Mouse (Mus musculus) CH12F3 (cell line): Measurements from ENCODE around the gene Usp32.
"Not testable (repeated sequence)": the region's sequence is repeated elsewhere in the genome, so short reads cannot be mapped to it uniquely, and the experiment has no call there.

ENCODE experiments used
- in situ Hi-C: fragments of 300-500 bp; cut with MboI; formaldehyde crosslinking; loops from 2 replicates; pipeline ENCODE4 v1.14.3; 2020; ENCODE audit warnings: low sequenced_read_pairs

Usp32 gene

GRCm38 (mm10) chr11:85139581-85140540 is at the start of gene Usp32:
Usp32 (minus strand) TSS chr11:85140161.
- in situ Hi-C loops = no loop called here

- in situ Hi-C loops = no loop called here
Observed at GRCm38 (mm10) chr11:85189110-85189509, 49.1 kb upstream of the Usp32 start.

- in situ Hi-C loops = no loop called here
Observed at GRCm38 (mm10) chr11:85184839-85185238, 44.9 kb upstream of the Usp32 start.

- in situ Hi-C loops = no loop called here
Observed at GRCm38 (mm10) chr11:85184082-85184481, 44.1 kb upstream of the Usp32 start.

GRCm38 (mm10) chr11:85183284-85183779 is 43.4 kb upstream of the Usp32 start:
- in situ Hi-C loops = no loop called here

GRCm38 (mm10) chr11:85182617-85183283 is 42.8 kb upstream of the Usp32 start:
- in situ Hi-C loops = no loop called here

- in situ Hi-C loops = no loop called here
Observed at GRCm38 (mm10) chr11:85178413-85178812, 38.5 kb upstream of the Usp32 start.

- in situ Hi-C loops = no loop called here
Observed at GRCm38 (mm10) chr11:85177761-85178160, 37.8 kb upstream of the Usp32 start.

GRCm38 (mm10) chr11:85175941-85176340 is 36.0 kb upstream of the Usp32 start:
- in situ Hi-C loops = no loop called here

GRCm38 (mm10) chr11:85170833-85171232 is 30.9 kb upstream of the Usp32 start:
- in situ Hi-C loops = no loop called here

- in situ Hi-C loops = no loop called here
Observed at GRCm38 (mm10) chr11:85170058-85170740, 30.2 kb upstream of the Usp32 start, which contains the start of gene 1700125H20Rik. 1700125H20Rik (plus strand) TSS chr11:85170404.

GRCm38 (mm10) chr11:85167503-85167902 is 27.5 kb upstream of the Usp32 start:
- in situ Hi-C loops = no loop called here

- in situ Hi-C loops = no loop called here
Observed at GRCm38 (mm10) chr11:85164371-85164770, 24.4 kb upstream of the Usp32 start.

GRCm38 (mm10) chr11:85163014-85163413 is 23.1 kb upstream of the Usp32 start:
- in situ Hi-C loops = not testable (repeated sequence)

- in situ Hi-C loops = no loop called here
Observed at GRCm38 (mm10) chr11:85157301-85157700, 17.3 kb upstream of the Usp32 start.

- in situ Hi-C loops = no loop called here
Observed at GRCm38 (mm10) chr11:85152256-85152930, 12.4 kb upstream of the Usp32 start.

- in situ Hi-C loops = no loop called here
Observed at GRCm38 (mm10) chr11:85138776-85139474, 1.0 kb downstream of the Usp32 start.

- in situ Hi-C loops = no loop called here
Observed at GRCm38 (mm10) chr11:85131542-85131941, 8.4 kb downstream of the Usp32 start.

GRCm38 (mm10) chr11:85128883-85129282 is 11.1 kb downstream of the Usp32 start:
- in situ Hi-C loops = no loop called here
